Mouse (Mus musculus) liver, embryonic 14.5 days (tissue): Measurements from ENCODE around the gene Ankrd33b.

ENCODE experiments used
- CTCF ChIP-seq: IDR thresholded peaks from 2 replicates; pipeline ENCODE4 v1.5.1; 2016; ENCODE audit warnings: antibody characterized with exemption, low read depth, control low read depth
- EP300 ChIP-seq: IDR thresholded peaks from 2 replicates; pipeline ENCODE4 v1.6.1; 2016; ENCODE audit warnings: antibody characterized with exemption, low read depth

- TF ChIP-seq CTCF (no peak), EP300 (no peak)
These were observed 35.8 kb downstream of the Ankrd33b start for GRCm38 (mm10) chr15:31331742-31332141.
